ENCODE assay signal across 23 mouse cellular contexts in the genomic region with DNA sequence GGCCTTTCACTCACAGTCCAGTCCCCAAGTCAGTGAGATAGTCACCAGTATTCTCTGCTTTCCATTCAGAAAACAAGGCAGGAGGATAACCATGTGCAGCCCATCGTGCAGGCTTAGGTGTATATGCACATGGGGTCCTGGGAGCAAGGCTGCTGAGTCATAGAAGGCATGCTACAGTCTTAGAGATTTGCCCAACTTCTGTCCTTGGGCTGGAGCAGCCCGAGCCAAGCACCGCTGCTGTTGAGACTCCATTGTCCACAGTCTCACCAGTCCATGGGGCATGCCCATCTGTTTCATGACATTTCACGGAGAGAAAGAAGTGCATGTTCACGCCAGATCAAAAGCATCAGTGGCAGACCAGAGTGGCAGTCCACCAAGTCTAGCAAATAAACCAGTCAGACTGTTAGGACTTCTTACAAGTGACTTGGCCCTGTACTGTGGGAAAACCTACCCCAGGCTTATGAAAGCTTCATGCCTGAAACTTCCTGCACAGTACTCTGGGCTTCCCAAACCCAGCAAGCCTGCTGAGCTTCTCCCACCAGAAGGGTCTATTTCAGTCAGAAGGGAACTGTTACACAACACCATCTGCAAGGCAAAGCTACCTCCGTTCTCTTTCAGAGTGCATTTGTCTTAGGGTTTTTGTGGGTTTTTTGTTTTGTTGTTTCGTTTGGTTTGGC. TPM values are rescaled to one million over a fixed set of nuclear protein-coding genes. Genes with fewer than 3 reads are reported as not detected.
DNase-seq lines count a peak whose midpoint lies in the region; TF ChIP-seq lines count a peak whose summit lies in the region.
"Had no signal": no experiment of that assay in that cellular context is flagged by ENCODE, and none has a peak within 500 bp of the region (broad histone marks: within the 10 kb centered on the region; RNA-seq: fewer than 3 reads in every experiment).

No protein-coding gene starts in this region.

- TF ChIP-seq CTCF in layer of hippocampus, adult 2 months (conservative IDR thresholded peaks at IDR 0.05): no peak

- peak in 1 of 2 experiments; percentile 70 for DNase-seq in layer of hippocampus, adult 2 months (ENCODE audit: low spot score in 2 of 2)
- DNase-seq in layer of hippocampus, postnatal 25 days (ENCODE audit: extremely low spot score in 1 of 2, low spot score in 1 of 2): no peak
- DNase-seq in right cerebral cortex, adult 18-20 months: peak; percentile 57
- no peak for DNase-seq in right cerebral cortex, postnatal 4 days
- peak; percentile 28 for DNase-seq in adrenal gland, postnatal 25 days
- DNase-seq in telencephalon, adult 2 months (ENCODE audit: low read depth, low spot score): peak; percentile 86
- no peak for DNase-seq in spleen, postnatal 14 days (ENCODE audit: low spot score in 2 of 2)
- DNase-seq: cerebellum, adult 9-10 months; heart, postnatal 14 days; kidney, adult 18-20 months; kidney, postnatal 10 days; lung, adult 2 months; thymus, postnatal 14 days had no signal

- no peak overlapping the region for H3K4me3 ChIP-seq in layer of hippocampus, adult 2 months
- H3K4me3 ChIP-seq: embryonic facial prominence, embryonic 12.5 days; erythroblast, embryonic 14.5 days; heart, embryonic 12.5 days; hindbrain, embryonic 12.5 days; limb, embryonic 12.5 days; liver, embryonic 12.5 days; neural tube, embryonic 15.5 days had no signal

- H3K27ac ChIP-seq in layer of hippocampus, adult 2 months: peak overlapping the region; percentile 91
- H3K27ac ChIP-seq: embryonic facial prominence, embryonic 12.5 days; hindbrain, embryonic 12.5 days; limb, embryonic 12.5 days; liver, embryonic 12.5 days; neural tube, embryonic 15.5 days had no signal

RNA-seq across cellular contexts. Expression of gene Ppm1f, which starts 22.3 kb away (rescaled TPM):
- total RNA-seq in layer of hippocampus, adult 2 months (2021): 10 to 100 TPM; 45.5 to 51.4 TPM
- 10 to 100 TPM; 43.2 to 44.0 TPM for total RNA-seq in layer of hippocampus, postnatal 25 days (2021)
- 42.7 and 45.4 TPM in 2 replicates for total RNA-seq in adrenal gland, postnatal 25 days (2021)

RNA-seq across cellular contexts. Expression of gene Vpreb1, which starts 47.9 kb away (rescaled TPM):
- under 1 TPM; 0.49 to 0.51 TPM for total RNA-seq in layer of hippocampus, adult 2 months (2021)
- 1 to 10 TPM in 1 of 2 experiments, under 1 TPM in 1; 0.52 to 1.6 TPM for total RNA-seq in layer of hippocampus, postnatal 25 days (2021)
- total RNA-seq in adrenal gland, postnatal 25 days (2021): 0.91 TPM in 1 of 2 replicates, not detected in the other
- total RNA-seq: gastrocnemius, adult 18-20 months had no signal

RNA-seq across cellular contexts. Expression of gene Top3b, which starts 48.0 kb away (rescaled TPM):
- 10 to 100 TPM; 69.9 to 75.5 TPM for total RNA-seq in layer of hippocampus, adult 2 months (2021)
- total RNA-seq in layer of hippocampus, postnatal 25 days (2021): 10 to 100 TPM; 61.5 to 70.4 TPM
- total RNA-seq in adrenal gland, postnatal 25 days (2021): 74.9 and 75.2 TPM in 2 replicates

RNA-seq across cellular contexts. Expression of gene Igll1, which starts 54.8 kb away (rescaled TPM):
- not detected for total RNA-seq in layer of hippocampus, adult 2 months (2021)
- not detected for total RNA-seq in layer of hippocampus, postnatal 25 days (2021)
- not detected in 2 replicates for total RNA-seq in adrenal gland, postnatal 25 days (2021)
- total RNA-seq: gastrocnemius, adult 18-20 months; gastrocnemius, postnatal 4 days; heart, postnatal 14 days; layer of hippocampus, postnatal 14 days had no signal

Comparison
In these comparisons a context has a peak if more than half of its experiments do, and no peak if none do; other contexts are left out.
1. DNase-seq: peak in right cerebral cortex, adult 18-20 months (single experiment), adrenal gland, postnatal 25 days (single experiment) and telencephalon, adult 2 months (single experiment); none in layer of hippocampus, postnatal 25 days (0 of 2), right cerebral cortex, postnatal 4 days (single experiment) and spleen, postnatal 14 days (0 of 2).